Mouse (Mus musculus) hindbrain, embryonic 11.5 days (tissue): Measurements from ENCODE around the gene Gm17728. TPM values are rescaled to one million over a fixed set of nuclear protein-coding genes. Genes with fewer than 3 reads are reported as not detected.

ENCODE experiments used
- ATAC-seq: fragments of 200-750 bp; cut with Nextera tagmentation; 2 replicates; pipeline ENCODE4 v1.8.0; 2017; ENCODE audit warnings: mild to moderate bottlenecking, moderate TSS enrichment, moderate library complexity; ENCODE audit not compliant: low FRiP score
- DNase-seq: peaks from one replicate; pipeline ENCODE4 v3.0.0-alpha.2; 2015; ENCODE audit warnings: low spot score
- H3K27ac ChIP-seq: fragments of 300-500 bp; sonication (generic); 2 replicates; pipeline ENCODE4 v1.5.1; 2014; ENCODE audit warnings: mild to moderate bottlenecking, low read depth, low read length
- H3K27me3 ChIP-seq: fragments of 300-500 bp; sonication (generic); 2 replicates; pipeline ENCODE4 v1.6.1; 2014; ENCODE audit warnings: mild to moderate bottlenecking, low read length, moderate library complexity, mixed read lengths; ENCODE audit not compliant: control insufficient read depth, insufficient read depth
- H3K36me3 ChIP-seq: fragments of 300-500 bp; sonication (generic); 2 replicates; pipeline ENCODE4 v1.6.1; 2014; ENCODE audit warnings: mild to moderate bottlenecking, low read length, moderate library complexity, mixed read lengths; ENCODE audit not compliant: control insufficient read depth, insufficient read depth
- H3K4me1 ChIP-seq: fragments of 300-500 bp; sonication (generic); replicated peaks from 2 replicates; pipeline ENCODE4 v1.6.1; 2014; ENCODE audit warnings: low read length, mixed read lengths; ENCODE audit not compliant: control insufficient read depth, insufficient read depth
- H3K4me2 ChIP-seq: fragments of 300-500 bp; sonication (generic); replicated peaks from 2 replicates; pipeline ENCODE4 v1.6.1; 2014; ENCODE audit warnings: mild to moderate bottlenecking, low read depth, low read length
- H3K4me3 ChIP-seq: fragments of 300-500 bp; sonication (generic); 2 replicates; pipeline ENCODE4 v1.5.1; 2014; ENCODE audit warnings: low read depth, low read length
- H3K9ac ChIP-seq: fragments of 300-500 bp; sonication (generic); 2 replicates; pipeline ENCODE4 v1.6.1; 2014; ENCODE audit warnings: low read depth, low read length
- H3K9me3 ChIP-seq: fragments of 300-500 bp; sonication (generic); 2 replicates; pipeline ENCODE4 v1.6.1; 2016; ENCODE audit warnings: low read length; ENCODE audit not compliant: control insufficient read depth
- WGBS: fragments of 180-500 bp; shearing (Covaris S2); extraction: QIAGEN DNeasy Blood & Tissue Kit; methylation state at CpG from one replicate; pipeline ENCODE4 v1.1.7; 2014; 5-methylcytosine and 5-hydroxymethylcytosine counted together
- polyA plus RNA-seq: library from polyadenylated mRNA; unstranded; fragments of >200 nt; fragmentation: Nextera tagmentation; extraction: Ambion mirVana; gene quantifications from 2 replicates; pipeline ENCODE4 v1.2.1, GENCODE M21; 2014

The Gm17728 gene
- polyA plus RNA-seq, 1 experiment from 2014 or later = not detected

DNA sequence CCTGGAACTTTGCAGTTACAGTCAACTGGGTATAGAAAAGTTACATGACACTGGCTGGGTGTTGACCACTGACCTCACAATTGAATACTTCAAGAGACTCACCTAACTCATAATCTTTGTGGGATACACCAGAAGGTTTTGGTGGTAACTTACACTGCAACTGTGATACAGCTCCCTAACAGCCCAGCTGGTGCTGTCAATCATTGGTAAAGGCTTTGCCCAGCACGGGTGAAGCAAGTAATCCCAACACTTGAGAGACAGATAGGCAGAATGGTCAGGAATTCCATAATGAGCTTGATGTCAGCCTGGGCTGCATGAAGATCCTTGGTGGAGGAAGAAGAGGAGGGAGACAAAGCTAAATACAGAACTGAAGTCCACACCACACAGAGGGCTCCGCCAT lies 39.0 kb downstream of the Gm17728 start:
- Histone ChIP-seq H3K4me2 (no peak overlapping the region), H3K9ac (no peak overlapping the region), H3K27me3 (no peaks in the 10 kb centered on the region), H3K4me1 (no peaks in the 10 kb centered on the region), H3K9me3 (no peaks in the 10 kb centered on the region), H3K36me3 (no peaks in the 10 kb centered on the region), H3K27ac (no peak overlapping the region), H3K4me3 (no peak overlapping the region)
- 85% methylated on average over 2 of the region's 2 CpGs for WGBS
- ATAC-seq (no peak), DNase-seq (no peak)

Other genes with a start within 250 kb of the Gm17728 start
- not detected in 2 replicates for gene Pabpc6, start 247.7 kb downstream of the Gm17728 start, polyA plus RNA-seq